Mouse (Mus musculus): ENCODE results near the gene Gm11565. TPM values are rescaled to one million over a fixed set of nuclear protein-coding genes. Genes with fewer than 3 reads are reported as not detected.

Gm11565 gene
- total RNA-seq (2023) = not detected

DNA sequence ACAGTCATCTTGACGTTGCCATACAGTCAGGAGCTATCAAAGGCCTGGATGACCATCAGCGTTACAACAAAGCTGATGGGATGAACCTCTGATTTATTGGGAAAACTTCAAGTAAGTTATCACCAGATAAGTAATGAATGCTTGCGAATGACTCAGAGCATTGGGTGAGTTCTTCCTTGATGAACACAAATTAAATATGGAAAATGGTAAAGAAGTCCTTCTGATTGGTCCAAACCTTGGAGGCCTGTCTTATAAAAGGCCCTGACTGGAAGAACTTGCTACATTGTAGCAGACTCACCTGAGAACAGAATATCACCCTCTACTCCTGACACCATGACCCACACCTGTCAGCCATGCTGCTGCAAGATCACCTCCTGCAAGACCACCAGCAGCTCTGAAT is at the start of gene Gm11565:
TSS of gene Gm11565 (plus strand) at position 301 of the 400 bp plus-strand sequence.

DNA sequence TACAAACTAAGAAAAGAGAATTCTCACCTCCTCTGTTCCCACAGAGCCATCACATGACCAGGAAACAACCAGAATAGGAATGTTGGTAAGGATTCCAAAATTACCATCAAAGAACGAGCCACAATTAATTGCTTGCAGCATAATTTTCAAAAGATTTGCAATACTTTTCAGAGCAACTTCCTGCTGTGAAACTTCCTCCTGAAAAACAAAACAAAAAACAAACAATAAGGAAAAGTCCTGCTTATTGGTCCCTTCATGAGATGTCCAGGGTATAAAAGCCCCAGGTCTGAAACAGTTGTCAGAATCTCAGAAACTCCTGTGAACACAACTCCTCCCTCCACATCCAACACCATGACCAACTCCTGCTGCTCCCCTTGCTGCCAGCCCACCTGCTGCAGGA is 41.5 kb upstream of the Gm11565 start, which contains the start of gene Krtap9-1:
TSS of gene Krtap9-1 (plus strand) at position 301 of the 400 bp plus-strand sequence.

DNA sequence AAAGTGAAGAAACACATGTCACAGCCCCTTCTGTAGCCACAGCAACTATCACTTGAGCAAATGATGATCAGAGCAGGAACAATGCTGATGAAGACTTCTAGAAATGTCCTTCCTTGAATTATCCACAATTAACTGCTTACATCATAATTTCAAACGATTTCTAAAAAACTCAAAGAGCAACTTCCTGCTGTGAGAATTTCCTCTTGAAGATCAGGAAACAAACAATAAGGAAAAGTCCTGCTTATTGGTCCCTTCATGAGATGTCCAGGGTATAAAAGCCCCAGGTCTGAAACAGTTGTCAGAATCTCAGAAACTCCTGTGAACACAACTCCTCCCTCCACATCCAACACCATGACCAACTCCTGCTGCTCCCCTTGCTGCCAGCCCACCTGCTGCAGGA is 35.7 kb upstream of the Gm11565 start, which contains the start of gene Gm11567:
TSS of gene Gm11567 (plus strand) at position 301 of the 400 bp plus-strand sequence.

DNA sequence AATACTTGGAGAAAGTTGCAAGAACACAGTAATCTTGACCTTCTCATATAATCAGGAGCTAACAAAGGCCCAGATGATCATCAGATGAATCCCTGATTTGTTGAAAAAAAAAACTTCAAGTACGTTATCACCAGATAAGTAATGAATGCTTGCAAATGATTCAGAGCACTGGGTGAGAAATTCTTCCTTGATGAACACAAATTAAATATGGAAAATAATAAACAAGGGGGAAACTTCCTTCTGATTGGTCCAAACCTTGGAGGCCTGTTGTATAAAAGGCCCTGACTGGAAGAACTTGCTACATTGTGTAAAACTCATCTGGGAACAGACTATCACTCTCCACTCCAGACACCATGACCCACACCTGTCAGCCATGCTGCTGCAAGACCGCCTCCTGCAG is 6.9 kb upstream of the Gm11565 start, which contains the start of gene Krtap31-1:
TSS of gene Krtap31-1 (plus strand) at position 301 of the 400 bp plus-strand sequence.

DNA sequence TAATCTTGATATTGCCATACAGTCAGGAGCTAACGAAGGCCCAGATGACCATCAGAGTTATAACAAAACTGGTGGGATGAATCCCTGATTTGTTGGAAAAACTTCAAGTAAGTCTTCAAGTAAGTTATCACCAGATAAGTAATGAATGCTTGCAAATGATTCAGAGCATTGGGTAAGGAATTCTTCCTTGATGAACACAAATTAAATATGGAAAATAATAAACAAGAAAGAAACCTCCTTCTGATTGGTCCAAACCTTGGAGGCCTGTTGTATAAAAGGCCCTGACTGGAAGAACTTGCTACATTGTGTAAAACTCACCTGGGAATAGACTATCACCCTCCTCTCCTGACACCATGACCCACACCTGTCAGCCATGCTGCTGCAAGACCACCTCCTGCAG is 21.4 kb downstream of the Gm11565 start, which contains the start of gene Krtap31-2:
TSS of gene Krtap31-2 (plus strand) at position 301 of the 400 bp plus-strand sequence.

DNA sequence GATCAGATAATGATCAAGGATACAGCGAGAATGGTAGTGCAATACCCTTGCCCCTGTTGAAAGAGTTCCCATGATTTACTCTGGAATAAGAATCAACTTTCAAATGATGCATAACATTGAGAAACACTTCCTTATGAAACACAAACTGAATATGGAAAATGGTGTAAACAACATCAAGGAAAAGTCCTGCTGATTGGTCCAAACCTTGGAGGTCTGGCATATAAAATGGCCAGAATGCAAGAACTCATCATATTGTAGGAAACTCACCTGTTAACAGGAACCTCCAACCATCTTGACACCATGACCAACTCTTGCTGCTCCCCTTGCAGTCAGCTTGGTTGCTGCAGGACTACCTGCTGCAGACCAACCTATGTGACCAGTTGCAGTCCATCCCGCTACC is 33.6 kb downstream of the Gm11565 start, which contains the start of gene Krtap9-5:
TSS of gene Krtap9-5 (plus strand) at position 301 of the 400 bp plus-strand sequence.

Other genes with a start within 250 kb of the Gm11565 start
- gene Krtap4-6, start 248.8 kb upstream of the Gm11565 start, total RNA-seq (2023) = not detected
- gene Gm14190, start 224.0 kb upstream of the Gm11565 start, total RNA-seq (2023) = not detected
- not detected for gene Gm14180, start 180.5 kb upstream of the Gm11565 start, total RNA-seq (2023)
- gene Gm11595, start 141.8 kb upstream of the Gm11565 start, total RNA-seq (2023) = not detected
- not detected for gene Krtap4-8, start 134.0 kb upstream of the Gm11565 start, total RNA-seq (2023)
- not detected for gene Krtap4-9, start 129.6 kb upstream of the Gm11565 start, total RNA-seq (2023)
- not detected for gene Gm11596, start 121.3 kb upstream of the Gm11565 start, total RNA-seq (2023)
- gene Gm11569, start 115.8 kb upstream of the Gm11565 start, total RNA-seq (2023) = not detected
- not detected for gene Gm11554, start 110.3 kb upstream of the Gm11565 start, total RNA-seq (2023)
- not detected for gene Krtap4-13, start 104.9 kb upstream of the Gm11565 start, total RNA-seq (2023)
- not detected for gene Gm11564, start 99.1 kb upstream of the Gm11565 start, total RNA-seq (2023)
- gene 2300003K06Rik, start 76.7 kb upstream of the Gm11565 start, total RNA-seq (2023) = not detected
- not detected for gene Krtap4-16, start 63.1 kb upstream of the Gm11565 start, total RNA-seq (2023)
- gene Gm11568, start 56.8 kb upstream of the Gm11565 start, total RNA-seq (2023) = not detected
- gene Gm11559, start 50.3 kb upstream of the Gm11565 start, total RNA-seq (2023) = not detected
- gene Krtap9-1, start 41.4 kb upstream of the Gm11565 start, total RNA-seq (2023) = not detected
- not detected for gene Gm11567, start 35.6 kb upstream of the Gm11565 start, total RNA-seq (2023)
- not detected for gene Krtap31-1, start 6.8 kb upstream of the Gm11565 start, total RNA-seq (2023)
- gene Krtap31-2, start 21.5 kb downstream of the Gm11565 start, total RNA-seq (2023) = not detected
- gene Krtap9-5, start 33.7 kb downstream of the Gm11565 start, total RNA-seq (2023) = not detected
- not detected for gene Krtap29-1, start 64.3 kb downstream of the Gm11565 start, total RNA-seq (2023)
- gene Krtap16-1, start 71.8 kb downstream of the Gm11565 start, total RNA-seq (2023) = not detected
- not detected for gene Krtap17-1, start 79.2 kb downstream of the Gm11565 start, total RNA-seq (2023)
- gene Krt33a, start 101.5 kb downstream of the Gm11565 start, total RNA-seq (2023) = not detected
- gene Krt33b, start 115.1 kb downstream of the Gm11565 start, total RNA-seq (2023) = not detected
- gene Krt34, start 126.8 kb downstream of the Gm11565 start, total RNA-seq (2023) = not detected
- not detected for gene Krt31, start 135.8 kb downstream of the Gm11565 start, total RNA-seq (2023)
- gene Krt32, start 173.5 kb downstream of the Gm11565 start, total RNA-seq (2023) = not detected
- gene Krt35, start 181.5 kb downstream of the Gm11565 start, total RNA-seq (2023) = not detected
- gene Krt36, start 190.9 kb downstream of the Gm11565 start, total RNA-seq (2023) = not detected
- not detected for gene Krt13, start 206.8 kb downstream of the Gm11565 start, total RNA-seq (2023)
- gene Krt15, start 221.2 kb downstream of the Gm11565 start, total RNA-seq (2023) = not detected
- not detected for gene Krt19, start 233.9 kb downstream of the Gm11565 start, total RNA-seq (2023)